23 mouse cellular contexts compared by ENCODE assay signal in the genomic region with DNA sequence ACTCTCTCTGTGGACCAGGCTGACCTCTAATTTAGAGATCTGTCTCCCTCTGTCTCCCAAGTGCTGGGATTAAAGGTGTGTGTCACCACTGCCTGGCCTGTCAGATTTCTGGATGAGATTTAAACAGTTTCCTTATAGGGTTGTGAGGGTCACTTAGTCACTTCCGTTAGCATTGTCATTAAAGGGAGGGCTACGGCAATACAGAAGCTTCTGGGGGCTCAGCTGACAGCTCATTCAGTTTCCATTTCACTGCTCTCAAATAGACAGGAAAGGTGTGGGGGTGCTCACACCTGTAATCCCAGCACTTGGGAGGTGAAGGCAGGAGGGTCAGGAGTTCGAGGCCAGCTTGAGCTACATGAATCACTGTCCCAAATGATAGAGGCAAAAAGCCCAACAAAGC.
"Had no signal": no experiment of that assay in that cellular context is flagged by ENCODE, and none has a peak within 500 bp of the region (broad histone marks: within the 10 kb centered on the region; RNA-seq: fewer than 3 reads in every experiment).

No protein-coding gene starts in this region.

- H3K27ac ChIP-seq: liver, embryonic 15.5 days; lung, embryonic 15.5 days; macrophage; midbrain, embryonic 12.5 days; neural tube, embryonic 13.5 days; neural tube, embryonic 15.5 days had no signal

- H3K9ac ChIP-seq: liver, embryonic 15.5 days; liver, postnatal 0 days; lung, embryonic 15.5 days; midbrain, embryonic 12.5 days; neural tube, embryonic 13.5 days; neural tube, embryonic 15.5 days had no signal

- ATAC-seq: liver, postnatal 0 days; lung, postnatal 0 days; midbrain, embryonic 16.5 days had no signal

- H3K9me3 ChIP-seq: liver, embryonic 15.5 days; lung, embryonic 15.5 days; megakaryocyte, embryonic 14.5 days; midbrain, embryonic 12.5 days; neural tube, embryonic 13.5 days; neural tube, embryonic 15.5 days had no signal

- H3K4me1 ChIP-seq: midbrain, embryonic 12.5 days; neural tube, embryonic 13.5 days; neural tube, embryonic 15.5 days had no signal

- DNase-seq: liver, postnatal 0 days; lung, adult 2 months; lung, postnatal 14 days; lung, postnatal 36 days; midbrain, embryonic 14.5 days; retina, postnatal 1 day; right cerebral cortex, adult 18-20 months; right cerebral cortex, postnatal 25 days; right cerebral cortex, postnatal 4 days; spleen, adult 18-20 months; thymus, adult 18-20 months; thymus, postnatal 25 days; thymus, postnatal 4 days had no signal

- H3K4me2 ChIP-seq: liver, embryonic 15.5 days; lung, embryonic 15.5 days; midbrain, embryonic 12.5 days; neural tube, embryonic 13.5 days; neural tube, embryonic 15.5 days had no signal

- H3K27me3 ChIP-seq: liver, embryonic 15.5 days; lung, embryonic 15.5 days; megakaryocyte, embryonic 14.5 days; midbrain, embryonic 12.5 days; neural tube, embryonic 13.5 days; neural tube, embryonic 15.5 days had no signal

- H3K4me3 ChIP-seq: liver, embryonic 15.5 days; lung, embryonic 15.5 days; megakaryocyte, embryonic 14.5 days; midbrain, embryonic 12.5 days; myocyte; neural tube, embryonic 13.5 days; neural tube, embryonic 15.5 days had no signal

- H3K36me3 ChIP-seq: liver, embryonic 15.5 days; midbrain, embryonic 12.5 days; neural tube, embryonic 13.5 days; neural tube, embryonic 15.5 days had no signal
